Mouse (Mus musculus) B cell, adult 2 months (primary cell): ENCODE data around the gene Car12.
"Not testable (repeated sequence)": the region's sequence is repeated elsewhere in the genome, so short reads cannot be mapped to it uniquely, and the experiment has no call there.

Source experiments
- DNase-seq, 2 experiments: peaks; one replicate each; pipeline ENCODE4 v3.0.0; 2022

The Car12 gene

DNA sequence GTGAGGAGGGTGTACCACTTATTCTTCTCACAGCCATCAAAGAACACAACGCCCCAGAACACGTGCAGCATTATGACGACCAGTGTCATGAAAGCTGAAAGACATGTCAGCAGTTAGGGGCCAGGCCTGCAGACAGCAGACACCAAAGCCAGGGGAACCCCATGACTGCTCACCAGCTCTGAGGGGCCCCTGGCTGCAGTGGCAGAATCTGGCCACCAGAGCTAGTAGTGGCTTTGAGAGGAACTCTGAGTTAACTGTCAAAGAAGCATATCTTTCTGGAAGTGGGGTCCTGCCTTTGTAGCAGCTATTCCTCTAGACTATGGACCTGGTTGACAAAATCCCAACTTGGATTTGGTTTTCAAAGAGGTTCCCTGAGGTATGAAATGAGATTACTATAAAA lies 71.1 kb downstream of the Car12 start:
- DNase-seq, result peak; percentile 46 to 51

DNA sequence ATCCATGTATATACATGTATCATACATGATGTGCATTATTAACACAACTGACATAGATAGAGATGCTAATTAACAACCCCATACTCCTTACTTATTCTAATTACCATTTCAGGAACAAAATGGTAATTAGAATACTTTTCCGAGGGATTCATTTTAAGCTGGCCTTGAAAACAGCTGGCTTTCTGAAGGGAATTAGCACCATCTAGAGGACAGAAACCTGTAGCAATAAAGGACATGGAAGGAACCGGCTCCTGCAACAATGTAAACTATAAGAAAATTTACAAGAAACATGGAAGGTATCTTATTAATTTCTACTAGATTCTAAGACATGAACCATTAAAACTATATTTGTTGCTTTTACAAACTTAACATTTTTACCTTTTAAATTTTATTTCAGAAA lies 74.3 kb downstream of the Car12 start:
- DNase-seq, result no peak

DNA sequence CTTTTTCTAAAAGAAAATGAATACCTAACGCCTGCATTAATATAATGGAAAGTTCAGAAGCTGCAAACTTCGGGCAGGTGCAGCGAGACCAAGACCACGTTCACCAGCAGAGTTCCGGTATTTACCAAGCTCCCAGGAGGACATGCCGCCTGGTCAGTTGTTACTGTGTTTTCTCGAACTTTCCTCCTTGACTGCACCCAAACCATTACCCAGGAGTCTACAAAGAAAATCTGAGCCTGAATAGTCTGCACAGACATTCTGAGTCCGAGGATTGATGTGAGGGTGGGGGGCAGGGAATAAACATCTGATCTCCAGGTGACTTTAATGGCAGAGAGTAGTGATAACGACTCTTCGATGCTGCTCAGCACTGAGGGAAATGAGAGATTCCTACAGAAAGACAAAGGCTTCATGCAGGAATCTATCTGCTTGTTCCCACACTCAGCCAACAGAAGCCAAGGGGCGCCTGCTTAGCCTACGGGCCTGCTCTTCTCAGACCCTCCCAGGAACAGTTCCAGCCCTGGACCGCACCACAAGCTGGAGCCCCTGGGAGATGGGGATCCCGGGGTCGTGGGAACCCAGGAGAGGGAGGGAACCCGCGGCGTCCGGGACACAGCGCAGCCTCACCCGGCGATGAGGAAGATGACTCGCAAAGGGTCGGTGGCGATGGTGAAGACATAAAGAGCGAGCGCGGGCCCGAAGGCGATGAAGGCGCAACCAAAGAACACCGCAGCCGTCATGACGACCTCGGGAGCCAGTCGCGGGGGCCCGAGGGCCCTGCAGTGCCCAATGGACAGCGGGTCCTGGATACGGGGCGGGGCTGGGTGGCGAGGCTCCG lies 81.4 kb downstream of the Car12 start:
- no peak for DNase-seq

DNA sequence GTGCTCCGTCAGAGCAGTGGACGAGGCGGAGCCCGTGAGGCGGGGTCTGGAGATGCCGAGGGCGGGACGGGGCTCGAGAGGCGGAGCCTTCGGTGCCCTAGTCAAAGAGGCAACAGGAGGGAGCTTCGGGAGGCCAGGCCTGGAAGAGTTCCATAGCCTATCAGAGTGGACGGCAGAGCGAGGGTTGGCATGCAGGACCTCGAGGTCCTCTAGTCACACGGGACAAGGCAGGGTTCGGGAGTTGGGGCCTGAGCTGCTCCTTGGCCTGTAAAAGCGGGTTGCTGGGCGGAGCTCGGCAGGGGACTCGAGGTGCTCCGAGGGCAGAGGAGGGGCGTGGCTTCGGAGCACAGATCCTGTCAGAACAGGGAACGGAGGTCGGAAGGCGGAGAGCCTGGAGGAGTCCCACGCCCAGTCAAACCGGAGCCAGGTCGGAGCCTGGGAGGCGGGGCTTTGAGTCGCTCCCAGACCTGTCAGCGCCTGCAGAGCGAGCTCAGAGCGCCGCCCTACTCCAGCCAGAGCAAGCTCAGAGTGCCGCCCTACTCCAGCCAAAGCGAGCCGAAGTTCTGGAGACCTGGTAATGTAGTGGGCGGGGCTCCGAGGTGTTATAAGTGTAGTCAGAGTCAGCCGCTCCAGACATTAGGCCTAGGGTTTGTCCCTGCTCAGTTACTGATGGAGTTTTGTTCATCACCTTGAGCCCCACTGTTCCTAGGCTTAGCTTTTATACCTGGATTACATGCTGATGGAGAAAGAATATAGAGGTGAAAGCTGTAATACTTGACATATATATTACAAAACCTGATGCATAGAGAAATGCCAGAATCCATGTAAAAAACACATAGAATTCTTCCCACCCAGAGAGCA lies 82.2 kb downstream of the Car12 start, which contains the start of gene Aph1b:
Gene Aph1b, minus strand, starts transcription at position 27 of the 861 bp plus-strand sequence.
- peak; percentile 91 for DNase-seq

DNA sequence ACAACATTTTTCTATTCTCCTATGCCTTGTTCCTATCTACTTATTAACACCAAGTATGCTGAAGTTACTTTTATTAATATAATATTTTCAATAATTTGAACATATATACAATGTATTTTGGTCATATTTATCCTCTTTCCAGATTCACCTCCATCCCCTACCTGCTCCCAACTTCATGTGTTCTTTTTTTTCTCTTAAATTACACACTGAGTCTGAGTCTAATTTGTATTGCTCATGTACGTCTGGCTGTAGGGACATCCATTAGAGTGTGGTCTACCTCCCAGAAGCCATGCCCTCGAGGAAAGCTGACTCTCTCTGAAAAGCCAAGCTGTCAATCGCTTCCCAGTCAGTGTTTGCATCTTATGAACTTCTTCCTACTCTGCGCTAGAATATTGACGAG lies 83.3 kb downstream of the Car12 start, which contains the start of gene Gm10647:
Gene Gm10647, plus strand, starts transcription at position 301 of the 400 bp plus-strand sequence.
- no peak for DNase-seq

DNA sequence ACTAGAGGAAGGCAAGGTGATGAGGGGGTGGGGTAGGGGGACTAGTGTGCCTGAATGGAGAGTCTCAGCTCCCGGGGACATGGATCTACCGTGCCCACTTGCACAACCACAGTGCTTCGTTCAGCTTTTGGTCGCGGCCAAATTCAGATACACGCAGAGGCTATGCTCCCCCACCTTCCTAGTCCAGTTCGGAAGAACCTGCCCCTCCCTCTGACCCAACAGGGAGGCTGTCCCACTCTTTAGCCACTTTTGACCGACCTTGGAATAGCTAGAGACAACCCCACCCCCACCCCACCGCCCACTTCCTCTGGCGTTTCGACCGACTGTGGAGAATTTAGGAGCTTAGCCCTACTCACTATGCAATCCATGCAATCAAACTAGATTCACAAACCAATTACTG lies 88.5 kb downstream of the Car12 start:
- no peak for DNase-seq

DNA sequence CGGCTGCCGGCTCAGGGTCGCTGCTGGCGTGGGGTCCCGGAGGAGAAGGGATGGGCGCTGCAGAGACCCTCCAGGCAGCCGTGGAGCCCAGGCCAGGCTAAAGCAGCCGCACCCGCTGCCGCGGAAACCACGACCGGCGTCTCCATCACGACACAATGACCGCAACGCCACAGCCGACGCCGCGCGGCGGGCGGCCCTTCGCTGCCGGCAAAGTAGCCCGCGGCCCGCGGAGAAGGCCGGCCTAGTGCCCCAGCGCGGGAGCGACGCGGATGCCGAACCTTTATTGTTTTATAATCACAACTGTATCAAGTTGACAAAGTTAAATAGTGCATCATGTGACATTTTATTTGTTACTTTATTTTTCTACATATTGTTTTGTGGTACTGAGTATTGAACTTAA lies 92.5 kb downstream of the Car12 start:
- DNase-seq, result not testable (repeated sequence)

DNA sequence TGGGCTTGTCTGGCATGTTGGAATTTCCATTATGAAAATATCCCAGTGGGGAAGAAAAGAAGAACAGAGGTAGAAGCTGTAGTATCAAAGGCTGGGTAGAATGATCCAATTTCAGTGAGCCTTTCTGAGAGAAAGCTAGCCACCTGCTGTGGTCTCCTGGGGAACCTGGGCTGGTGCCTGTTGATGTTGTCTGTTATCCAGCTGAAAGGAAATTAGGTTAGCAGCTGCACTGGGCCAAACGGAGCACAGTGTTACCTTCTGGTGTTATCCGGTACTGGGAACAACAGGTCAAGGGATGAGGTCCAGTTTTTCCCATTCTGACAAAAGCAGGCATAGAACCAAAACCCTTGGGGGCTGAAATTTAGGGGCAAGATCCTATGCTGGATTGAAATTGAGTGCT lies 99.9 kb downstream of the Car12 start:
- no peak for DNase-seq
